Mouse (Mus musculus): ENCODE measurements around the gene Ahcyl1.

- TF ChIP-seq CTCF (IDR thresholded peaks at IDR 0.05; ENCODE audit: borderline replicate concordance, insufficient read depth, low read length) (no peak), POLR2A (IDR thresholded peaks at IDR 0.05; ENCODE audit: low read depth, low read length) (no peak)
Measured at GRCm38 (mm10) chr3:107655491-107655890, 40.9 kb downstream of the Ahcyl1 start.
